Mouse (Mus musculus) frontal cortex, postnatal 36 days (tissue): ENCODE measurements around the gene Klc1.
"Not testable (repeated sequence)": the region's sequence is repeated elsewhere in the genome, so short reads cannot be mapped to it uniquely, and the experiment has no call there.

Experiments used
- DNase-seq, 2 experiments: peaks; one replicate each; pipeline ENCODE4 v3.0.0; 2022; ENCODE audit warnings: low spot score in 2 of 2

Gene Klc1

DNA sequence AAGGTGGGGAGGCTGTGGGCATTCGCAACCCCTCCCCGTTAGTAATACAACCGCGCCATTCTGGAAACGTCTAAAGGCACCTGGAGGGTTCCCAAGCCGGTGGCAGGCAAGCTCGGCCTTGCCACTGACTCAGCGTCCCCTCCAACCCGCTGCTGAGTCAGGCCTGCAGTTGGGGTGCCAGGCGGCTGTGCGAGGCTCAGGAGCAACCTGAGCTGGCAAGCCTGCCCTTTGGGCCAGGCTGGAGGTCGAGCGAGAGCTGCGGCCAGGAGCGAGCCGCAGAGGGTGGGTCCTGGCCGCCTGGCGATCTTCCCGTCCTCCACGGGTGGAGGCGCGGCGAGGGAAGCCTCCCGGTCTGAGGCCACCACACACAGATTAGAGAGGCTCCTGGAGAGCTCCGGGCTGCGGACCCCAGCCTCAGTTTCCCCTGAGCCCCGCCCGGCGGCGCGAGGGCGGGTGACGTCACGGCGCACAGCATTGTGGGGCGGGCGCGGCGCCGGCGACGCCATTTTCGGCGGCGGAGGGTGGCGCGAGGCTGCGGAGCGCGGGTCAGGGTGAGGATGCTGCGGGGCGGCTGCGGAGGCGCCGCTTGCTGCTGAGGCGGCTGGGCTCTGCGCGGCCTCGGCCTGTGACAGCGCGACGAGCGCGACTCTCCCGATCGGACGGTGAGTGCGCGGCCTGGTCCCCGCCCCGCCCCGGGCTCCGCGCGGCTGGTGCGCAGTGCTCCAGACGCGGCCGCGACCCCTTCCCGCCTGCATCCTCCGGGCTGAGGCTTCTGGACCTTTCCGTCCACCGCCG is at the start of gene Klc1:
Klc1 (plus strand) TSS at position 469 of the 795 bp plus-strand sequence.
- DNase-seq: peak; percentile 82 to 83

DNA sequence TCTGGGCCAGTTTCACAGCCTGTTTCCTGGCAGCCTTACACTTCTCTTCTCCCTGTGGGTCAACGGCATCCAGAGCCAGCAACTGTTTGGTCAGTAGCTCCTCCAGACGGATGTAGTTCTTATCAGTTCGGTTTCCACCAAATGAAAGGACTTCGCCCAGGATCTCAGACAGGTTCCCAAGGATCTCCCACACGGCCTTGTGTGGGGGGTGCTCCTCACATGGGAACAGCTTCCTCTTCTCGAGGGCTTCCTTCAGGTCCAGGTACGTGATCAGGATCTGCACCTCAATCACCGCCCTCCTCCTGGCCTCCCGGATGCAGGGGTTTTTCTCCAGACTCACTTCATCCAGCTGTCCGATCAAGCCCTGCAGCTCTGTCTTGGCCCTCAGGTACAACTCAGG is 48.6 kb upstream of the Klc1 start:
- no peak for DNase-seq

DNA sequence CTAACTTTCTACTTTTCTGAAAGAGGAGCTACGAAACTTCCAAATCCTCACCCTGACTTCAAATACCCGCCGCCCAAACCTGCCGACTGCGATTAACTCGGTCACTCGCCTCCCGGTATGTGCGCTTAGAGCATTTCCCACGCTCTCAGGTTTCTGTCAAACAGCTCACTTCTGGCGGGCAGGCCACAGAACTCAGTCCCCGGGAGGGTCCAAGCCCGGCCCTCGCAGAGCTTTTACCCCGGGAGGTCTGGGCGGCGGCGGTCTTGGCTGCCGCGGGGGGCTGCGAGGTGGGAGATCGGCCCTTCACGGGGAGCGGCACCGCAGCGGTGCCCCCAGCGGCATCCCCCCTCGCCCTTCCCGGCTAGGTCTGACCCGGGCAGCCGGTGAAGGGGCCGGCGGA is 46.2 kb upstream of the Klc1 start:
- no peak for DNase-seq

DNA sequence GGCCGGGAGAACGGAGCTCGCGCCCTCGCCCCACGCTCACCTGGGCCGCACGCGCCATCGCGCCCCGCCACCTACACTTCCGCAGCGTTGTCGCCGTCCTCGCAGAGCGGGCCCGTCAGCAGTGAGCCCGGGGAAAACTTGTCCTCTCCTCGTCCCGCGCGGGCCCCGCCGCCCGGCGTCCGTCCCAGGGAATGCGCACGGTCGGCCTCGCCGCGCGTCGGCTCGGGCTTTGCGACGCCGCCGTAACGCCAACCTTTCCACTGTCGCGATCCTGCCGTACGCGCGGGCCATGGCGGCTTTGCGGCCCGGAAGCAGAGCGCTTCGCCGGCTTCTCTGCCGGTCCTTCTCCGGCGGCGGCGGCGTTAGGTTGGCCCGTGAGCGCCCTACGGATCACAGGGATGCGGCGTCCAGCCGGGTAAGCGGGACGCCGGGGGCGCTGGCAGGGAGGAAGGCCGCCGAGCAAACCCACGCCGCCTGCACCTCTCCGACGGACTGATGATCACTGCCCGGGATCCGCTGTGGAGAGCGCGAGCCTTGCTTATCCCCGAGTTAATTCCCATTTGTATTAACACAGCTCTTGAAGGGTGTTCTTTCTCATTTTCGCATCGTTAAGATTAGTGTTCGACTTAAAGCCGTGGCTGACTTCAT is 45.5 kb upstream of the Klc1 start, which contains the start of the genes Bag5 and Apopt1:
Bag5 (minus strand) TSS at position 254 of the 648 bp plus-strand sequence.
Apopt1 (plus strand) TSS at position 258 of the 648 bp plus-strand sequence.
- DNase-seq: peak; percentile 90 to 93

DNA sequence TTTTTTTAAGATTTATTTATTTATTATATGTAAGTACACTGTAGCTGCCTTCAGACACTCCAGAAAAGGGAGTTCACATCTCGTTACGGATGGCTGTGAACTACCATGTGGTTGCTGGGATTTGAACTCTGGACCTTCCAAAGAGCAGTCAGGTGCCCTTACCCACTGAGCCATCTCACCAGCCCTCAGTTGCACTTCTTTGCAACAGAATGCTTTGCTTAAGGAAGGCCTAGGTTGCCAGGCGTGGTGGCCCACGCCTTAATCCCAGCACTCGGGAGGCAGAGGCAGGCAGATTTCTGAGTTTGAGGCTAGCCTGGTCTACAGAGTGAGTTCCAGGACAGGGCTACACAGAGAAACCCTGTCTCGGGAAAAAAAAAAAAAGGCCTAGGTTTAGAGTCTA is 44.8 kb upstream of the Klc1 start:
- DNase-seq: not testable (repeated sequence)

DNA sequence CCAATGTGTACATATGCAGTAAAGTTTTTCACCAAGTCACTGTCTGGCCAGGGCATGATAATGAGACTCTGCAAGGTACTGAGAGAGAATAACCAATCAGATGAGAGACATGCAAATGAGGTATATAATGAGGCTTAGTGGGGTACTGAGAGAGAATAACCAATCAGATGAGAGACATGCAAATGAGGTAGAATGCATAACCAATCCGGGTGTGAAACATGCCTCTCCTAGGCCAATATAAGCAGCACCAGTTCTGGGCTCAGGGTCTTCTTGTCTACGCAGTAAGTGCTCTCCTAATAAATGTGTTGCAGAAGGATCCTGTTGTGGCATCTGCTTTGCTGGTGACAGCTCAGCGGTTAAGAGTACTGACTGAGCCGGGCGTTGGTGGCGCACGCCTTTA is 42.1 kb upstream of the Klc1 start:
- no peak for DNase-seq

DNA sequence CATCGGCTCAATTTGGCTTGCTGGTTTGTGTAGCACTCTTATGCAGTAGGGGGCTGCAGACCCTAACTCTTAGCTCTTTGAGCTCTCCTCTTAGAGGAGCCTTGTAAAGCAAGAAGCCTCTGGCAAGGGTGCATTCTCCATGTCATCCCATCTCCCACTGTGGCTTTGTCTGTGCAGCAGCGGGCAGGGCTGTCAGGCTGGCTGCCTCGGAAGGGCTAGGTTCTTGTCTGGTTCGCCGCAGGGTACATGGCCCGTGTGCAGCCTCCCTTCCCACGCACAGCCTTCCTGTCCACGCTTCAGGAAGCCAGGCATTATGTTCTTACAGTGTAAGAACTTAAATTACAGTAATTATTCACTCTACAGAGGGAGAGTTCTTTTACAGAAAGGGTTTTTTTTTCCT is 40.0 kb upstream of the Klc1 start:
- DNase-seq: no peak

DNA sequence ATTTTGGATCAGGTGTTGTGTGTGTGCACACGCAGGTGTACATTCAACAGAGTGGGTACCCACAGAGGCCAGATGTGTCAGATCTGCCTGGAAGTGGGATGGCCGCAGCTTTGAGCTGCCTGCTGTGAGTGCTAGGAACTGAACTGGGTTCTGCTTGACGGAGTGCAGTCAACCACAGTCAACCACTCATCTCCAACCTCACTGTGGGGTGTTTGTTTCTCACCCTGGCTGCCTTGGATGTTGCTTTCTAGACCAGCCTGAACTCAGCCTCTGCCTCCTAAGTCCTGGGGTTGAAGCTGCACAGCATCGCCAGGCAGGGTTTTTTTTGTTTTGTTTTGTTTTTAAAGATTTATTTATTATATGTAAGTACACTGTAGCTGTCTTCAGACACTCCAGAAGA is 38.4 kb upstream of the Klc1 start:
- DNase-seq: no peak

DNA sequence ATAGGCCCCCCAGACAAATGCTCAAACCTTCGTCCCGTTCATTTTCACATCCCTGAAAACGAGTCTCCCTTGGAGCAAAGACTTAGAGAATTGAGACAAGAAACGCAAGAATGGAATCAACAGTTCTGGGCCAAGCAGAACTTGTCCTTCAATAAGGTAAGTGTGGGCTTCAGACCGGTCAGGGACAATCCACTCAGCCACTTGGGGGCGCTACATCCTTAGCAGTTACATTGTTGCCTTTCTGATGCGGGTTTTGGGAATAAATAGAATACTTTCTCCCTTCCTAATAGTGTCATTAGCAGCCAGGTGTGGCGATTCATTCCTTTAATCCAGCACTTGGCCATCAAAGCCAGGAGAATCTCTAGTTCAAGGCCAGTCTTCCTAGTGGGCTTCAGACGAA is 36.0 kb upstream of the Klc1 start:
- DNase-seq: no peak

DNA sequence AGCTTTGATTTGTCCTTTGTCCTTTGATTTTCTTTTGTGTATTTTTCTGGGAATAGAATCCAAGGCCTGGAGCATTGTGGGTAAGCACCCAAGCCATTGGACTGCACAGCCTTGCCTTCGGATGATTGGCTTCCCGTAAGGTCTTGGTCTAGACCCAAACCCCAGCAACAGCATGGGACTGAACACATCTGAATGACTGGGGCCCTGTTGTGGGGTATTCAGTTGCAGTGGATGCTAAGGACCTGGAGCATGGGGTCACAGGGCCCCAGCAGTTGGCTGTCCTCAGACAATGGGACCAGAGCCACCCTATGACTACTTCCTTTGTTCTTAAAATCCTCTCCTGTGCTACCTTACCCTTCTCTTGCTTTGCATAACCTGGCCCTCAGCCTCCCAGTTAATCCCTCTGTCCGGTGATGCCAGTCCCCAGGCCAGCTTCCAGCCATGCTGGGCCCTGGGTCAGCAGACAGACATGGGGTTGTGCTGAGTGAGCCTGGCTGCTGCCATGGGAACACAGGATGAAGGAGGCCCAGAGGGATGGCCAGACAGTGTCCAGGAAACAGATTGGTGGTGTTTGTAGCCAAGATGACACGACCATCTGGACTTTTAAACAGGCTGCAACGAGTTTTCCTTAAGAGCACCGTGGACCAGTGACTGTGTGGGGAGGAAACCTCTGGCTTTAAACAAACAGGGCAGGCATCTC is 33.9 kb upstream of the Klc1 start:
- DNase-seq: no peak

DNA sequence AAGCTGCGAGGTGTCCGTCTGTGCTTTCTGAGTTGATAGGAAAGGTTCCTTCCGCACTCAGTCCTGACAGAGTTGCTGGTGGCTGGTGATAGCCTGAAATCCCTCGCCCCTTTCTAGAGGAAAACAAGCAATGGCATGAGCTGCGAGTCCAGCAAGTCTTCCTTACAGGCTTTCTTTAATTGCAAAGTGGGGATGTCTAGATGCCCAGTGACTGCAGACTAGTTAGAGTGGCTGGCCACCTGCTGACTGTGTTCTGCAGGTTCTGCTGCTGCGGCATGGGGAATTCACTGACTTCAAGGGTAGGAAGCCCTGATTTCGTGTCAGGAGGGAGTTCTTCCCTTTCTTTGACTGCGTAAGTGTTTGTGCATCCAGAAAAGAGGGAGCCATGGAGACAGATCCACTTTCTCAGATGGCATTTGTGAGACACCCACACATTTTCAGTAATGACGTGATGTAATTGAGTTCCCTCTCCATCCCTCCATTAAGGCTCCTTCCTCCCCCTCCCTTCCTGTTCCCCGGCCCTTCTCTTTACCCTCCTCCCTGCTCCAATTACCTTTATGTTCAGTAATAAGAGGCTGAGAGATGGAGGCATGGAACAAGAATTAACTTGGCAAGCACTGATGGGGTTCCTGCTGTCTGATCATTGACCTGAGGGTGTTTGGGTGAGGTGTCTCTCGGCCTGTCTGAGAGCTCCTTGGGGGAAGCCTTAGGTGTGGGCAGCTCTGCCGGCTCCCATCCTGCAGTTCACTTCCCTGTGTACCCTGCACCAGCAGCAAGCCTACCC is 33.1 kb upstream of the Klc1 start:
- DNase-seq: peak; percentile 54 to 63

DNA sequence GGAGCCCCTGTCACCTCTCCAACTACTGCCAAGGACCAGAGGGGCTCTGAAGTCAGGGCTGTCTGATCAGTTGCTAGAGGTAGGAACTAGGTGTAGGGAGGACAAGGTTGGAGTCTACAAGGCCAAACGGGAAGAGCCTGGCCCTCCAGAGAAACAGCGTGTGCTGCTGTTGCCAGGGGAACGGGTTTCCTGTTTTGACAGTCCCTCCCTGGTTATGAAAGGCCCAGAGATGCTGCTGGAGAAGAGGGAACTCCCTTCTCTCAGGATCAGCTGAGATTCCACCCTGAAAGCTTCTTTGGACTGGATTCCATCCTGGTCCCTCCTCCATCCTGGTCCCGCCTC is 32.6 kb upstream of the Klc1 start:
- DNase-seq: peak; percentile 59 to 67

DNA sequence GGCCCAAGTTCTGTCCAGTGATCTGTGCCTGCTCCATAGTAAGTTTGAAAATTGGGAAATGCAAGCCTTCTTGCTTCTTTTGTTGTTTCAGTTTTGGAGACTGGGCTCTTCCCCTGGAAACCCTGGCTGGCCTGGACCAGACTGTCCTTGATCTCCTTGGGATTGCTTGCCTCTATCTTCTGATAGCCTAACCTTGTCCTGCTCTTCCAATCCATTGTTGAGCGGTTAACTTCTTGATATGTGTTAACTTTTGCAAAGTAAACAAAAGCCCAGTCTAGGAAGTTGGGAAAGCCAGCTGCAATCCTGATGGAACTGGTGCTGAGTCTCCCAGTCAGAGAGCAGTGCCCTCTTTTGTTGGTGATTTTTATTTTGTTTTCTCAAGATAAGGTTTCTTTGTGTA is 30.7 kb upstream of the Klc1 start:
- DNase-seq: no peak

DNA sequence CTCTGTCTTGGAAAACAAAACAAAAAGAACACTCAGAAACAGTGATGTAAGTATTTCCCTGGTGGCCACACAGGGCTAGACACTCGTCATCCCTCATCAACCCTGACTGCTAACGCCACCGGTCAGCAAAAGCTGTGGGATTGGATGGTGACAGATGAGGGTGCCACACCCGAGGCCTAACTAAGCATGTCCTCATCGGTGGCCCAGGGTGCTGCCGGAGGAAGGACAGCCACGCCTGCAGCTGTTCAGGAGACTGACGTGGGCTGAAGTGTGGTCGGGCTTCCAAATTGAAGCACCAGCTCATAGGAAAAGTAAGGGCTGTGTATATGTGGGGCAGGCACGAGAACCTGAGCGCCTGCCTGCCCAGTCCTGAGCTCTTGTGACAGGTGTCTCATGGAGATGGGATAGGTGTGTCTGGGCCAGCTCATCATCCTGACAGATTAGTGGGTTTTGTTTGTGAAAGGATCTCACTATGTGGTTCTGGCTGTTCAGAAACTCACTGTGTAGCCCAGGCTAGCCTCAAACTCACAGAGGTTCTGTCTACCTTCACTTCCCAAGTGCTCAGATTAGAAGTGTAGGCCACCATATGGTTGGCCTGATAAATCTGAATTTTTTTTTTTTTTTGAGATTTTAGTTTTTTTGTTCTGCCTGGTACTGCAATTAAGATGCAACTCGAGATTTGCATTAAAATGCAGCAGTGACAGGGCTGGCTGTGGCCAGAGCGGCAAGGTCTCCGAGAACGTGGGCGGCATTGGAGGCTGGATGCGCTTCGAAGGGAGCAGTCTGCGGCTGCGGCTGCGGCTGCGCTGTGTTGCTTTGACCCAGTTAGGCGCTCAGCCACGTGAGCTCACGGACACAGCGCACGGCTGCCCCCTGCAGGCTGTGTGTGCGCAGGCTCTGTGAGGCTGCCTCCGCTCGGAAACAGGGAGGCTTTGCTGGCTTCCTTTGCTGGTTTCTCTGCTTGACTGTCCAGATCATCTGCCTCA is 26.5 kb upstream of the Klc1 start:
- peak; percentile 87 to 93 for DNase-seq

DNA sequence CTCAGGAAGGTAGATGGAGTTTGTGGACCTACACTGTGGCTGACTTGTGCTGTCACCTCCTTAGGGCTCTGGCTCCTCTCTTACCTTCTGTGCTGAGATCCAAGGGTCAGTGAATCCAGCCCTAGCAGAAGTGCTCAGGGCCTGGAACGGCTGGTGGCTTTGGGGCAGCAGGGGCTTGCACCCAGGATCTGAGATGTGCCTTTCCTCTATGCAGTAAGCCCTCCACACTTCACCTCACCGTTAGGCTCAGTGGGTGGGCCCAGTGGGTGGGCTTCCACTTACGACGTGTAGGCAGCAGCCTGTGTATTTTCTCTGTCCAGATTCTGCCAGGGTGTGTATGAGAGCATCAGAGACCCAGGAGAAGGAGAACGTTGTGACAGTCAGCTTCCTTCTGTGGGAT is 25.7 kb upstream of the Klc1 start:
- DNase-seq: no peak

DNA sequence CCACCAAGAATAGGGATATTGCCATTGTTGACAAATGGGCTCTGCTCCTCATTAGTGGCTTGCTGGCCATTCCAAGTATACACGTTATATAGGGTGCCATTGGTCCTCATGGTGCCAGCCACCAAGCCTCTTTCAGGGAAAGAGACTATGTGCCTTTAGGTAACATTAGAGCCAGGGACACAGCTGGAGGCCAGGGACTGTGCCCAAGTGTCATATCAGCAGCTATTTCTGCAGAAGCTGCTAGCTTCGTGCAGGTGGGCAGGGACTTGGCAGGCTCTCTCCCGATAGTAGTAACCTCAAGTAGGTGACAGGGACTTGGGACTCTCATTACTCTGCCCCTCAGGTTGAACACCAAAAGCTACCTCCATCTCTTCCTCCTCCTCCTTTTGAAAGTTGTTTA is 23.7 kb upstream of the Klc1 start:
- DNase-seq: no peak

DNA sequence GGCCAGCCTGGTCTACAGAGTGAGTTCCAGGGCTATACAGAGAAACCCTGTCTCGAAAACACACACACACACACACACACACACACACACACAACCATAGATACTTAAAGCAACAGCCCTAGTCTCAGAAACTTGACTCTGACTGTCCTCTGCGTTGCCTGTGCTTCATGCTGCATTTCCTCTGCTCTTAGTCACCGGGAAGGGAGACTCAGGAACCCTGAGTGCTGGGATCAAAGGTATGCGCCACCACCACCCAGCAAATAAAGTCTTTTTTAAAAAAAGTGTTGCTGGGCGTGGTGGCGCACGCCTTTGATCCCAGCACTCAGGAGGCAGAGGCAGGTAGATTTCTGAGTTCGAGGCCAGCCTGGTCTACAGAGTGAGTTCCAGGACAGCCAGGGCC is 22.0 kb upstream of the Klc1 start:
- not testable (repeated sequence) for DNase-seq

DNA sequence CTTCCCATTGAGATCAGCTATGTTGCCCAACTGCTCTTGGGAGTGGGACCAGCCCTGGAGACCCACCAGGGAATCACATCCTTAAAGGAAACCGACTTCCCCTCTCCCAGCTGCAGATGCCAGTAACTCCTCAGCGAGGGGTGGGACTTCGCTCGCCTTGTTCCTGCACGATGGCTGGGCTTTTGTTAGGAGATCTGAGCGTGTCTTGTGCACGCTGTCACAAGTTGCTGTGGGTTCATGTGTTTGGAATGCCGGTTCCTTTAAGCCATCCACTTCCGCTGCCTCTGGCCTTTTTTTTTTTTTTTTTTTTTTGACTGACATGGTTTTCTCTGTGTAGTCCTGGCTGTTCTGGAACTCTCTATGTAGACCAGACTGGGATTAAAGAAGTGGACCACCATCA is 21.3 kb upstream of the Klc1 start:
- DNase-seq: no peak

DNA sequence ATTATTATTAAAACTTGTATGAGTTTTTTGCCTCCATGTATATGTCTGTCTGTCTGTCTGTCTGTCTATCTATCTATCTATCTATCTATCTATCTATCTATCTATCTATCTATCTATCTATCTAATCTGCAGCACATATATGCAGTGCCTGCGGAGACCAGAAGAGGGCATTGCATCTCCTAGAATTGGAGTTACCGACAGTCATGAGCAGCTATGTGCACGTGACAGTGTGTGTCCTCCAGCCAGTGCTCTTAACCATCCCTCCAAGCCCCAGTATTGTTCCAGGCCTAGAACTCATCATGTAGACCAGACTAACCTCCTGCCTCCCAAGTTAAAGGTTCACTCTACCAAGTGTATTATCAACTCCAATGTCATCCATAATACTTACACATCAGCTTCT is 19.9 kb upstream of the Klc1 start:
- peak; percentile 69 to 79 for DNase-seq

DNA sequence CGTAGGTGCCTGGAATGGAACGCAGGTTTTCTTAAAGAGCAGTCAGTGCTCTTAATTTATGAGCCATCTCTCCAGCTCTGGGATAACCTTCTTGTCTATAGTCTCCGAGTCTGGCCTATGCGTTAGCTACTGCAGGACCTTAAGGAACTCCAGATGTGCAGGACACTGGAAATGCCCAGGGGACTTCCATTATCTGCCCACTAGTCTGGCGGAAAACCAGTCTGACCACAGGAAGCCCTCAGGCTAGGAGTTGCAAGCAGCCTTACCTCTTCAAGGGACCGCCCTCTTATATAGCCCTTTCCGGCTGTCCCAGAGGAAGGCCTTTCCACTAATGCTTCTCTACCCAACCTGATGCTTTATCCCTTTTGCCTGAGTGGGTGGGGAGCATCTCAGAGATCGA is 17.3 kb upstream of the Klc1 start:
- no peak for DNase-seq

DNA sequence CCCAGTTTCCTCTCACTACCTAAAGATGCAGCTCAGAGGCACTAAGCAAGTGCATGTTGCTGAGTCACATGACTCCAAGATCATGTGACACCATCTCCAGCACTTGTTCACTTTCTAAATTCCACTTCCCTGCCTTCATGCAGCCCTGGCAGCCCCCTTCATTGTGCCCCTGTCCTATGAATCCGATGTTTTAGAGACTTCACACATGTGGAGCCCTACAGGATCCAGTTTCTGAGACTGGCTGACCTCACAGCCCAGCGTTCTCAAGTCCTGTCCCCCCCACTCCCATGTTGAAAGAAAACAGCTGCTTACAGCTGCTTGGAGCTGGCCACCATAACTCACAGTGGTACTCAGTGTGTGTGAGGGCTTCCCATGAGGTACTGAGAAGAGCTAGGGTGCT is 15.2 kb upstream of the Klc1 start:
- no peak for DNase-seq
